Mouse (Mus musculus): Measurements from ENCODE around the gene Aym1. TPM values are rescaled to one million over a fixed set of nuclear protein-coding genes. Genes with fewer than 3 reads are reported as not detected.
"Not testable (repeated sequence)": the region's sequence is repeated elsewhere in the genome, so short reads cannot be mapped to it uniquely, and the experiment has no call there.

Aym1 gene
- total RNA-seq (2017): not detected in 2 replicates

GRCm38 (mm10) chr5:113357186-113357585, at the start of gene Aym1:
TSS of gene Aym1 (plus strand) at chr5:113357294.
- ATAC-seq (replicated peaks in 1 of 2; ENCODE audit: insufficient read depth in 1 of 2, low FRiP score in 2 of 2, low TSS enrichment in 1 of 2, low read depth in 1 of 2, poor library complexity in 2 of 2, severe bottlenecking in 2 of 2): no peak

GRCm38 (mm10) chr5:113309491-113310376, 47.4 kb upstream of the Aym1 start:
- ATAC-seq (replicated peaks in 1 of 2; ENCODE audit: insufficient read depth in 1 of 2, low FRiP score in 2 of 2, low TSS enrichment in 1 of 2, low read depth in 1 of 2, poor library complexity in 2 of 2, severe bottlenecking in 2 of 2): no peak

GRCm38 (mm10) chr5:113310377-113311003, 46.6 kb upstream of the Aym1 start, which contains the start of gene Sgsm1:
TSS of gene Sgsm1 (minus strand) at chr5:113310786.
- peak; percentile 76 to 81 for ATAC-seq (replicated peaks in 1 of 2; ENCODE audit: insufficient read depth in 1 of 2, low FRiP score in 2 of 2, low TSS enrichment in 1 of 2, low read depth in 1 of 2, poor library complexity in 2 of 2, severe bottlenecking in 2 of 2)

- peak; percentile 69 to 77 for ATAC-seq (replicated peaks in 1 of 2; ENCODE audit: insufficient read depth in 1 of 2, low FRiP score in 2 of 2, low TSS enrichment in 1 of 2, low read depth in 1 of 2, poor library complexity in 2 of 2, severe bottlenecking in 2 of 2)
Observed at GRCm38 (mm10) chr5:113313998-113314397, 43.1 kb upstream of the Aym1 start.

GRCm38 (mm10) chr5:113323784-113324638, 33.1 kb upstream of the Aym1 start:
- peak; percentile 45 to 63; a peak in 2 of 4 replicates for ATAC-seq (replicated peaks in 1 of 2; ENCODE audit: insufficient read depth in 1 of 2, low FRiP score in 2 of 2, low TSS enrichment in 1 of 2, low read depth in 1 of 2, poor library complexity in 2 of 2, severe bottlenecking in 2 of 2)

- ATAC-seq (replicated peaks in 1 of 2; ENCODE audit: insufficient read depth in 1 of 2, low FRiP score in 2 of 2, low TSS enrichment in 1 of 2, low read depth in 1 of 2, poor library complexity in 2 of 2, severe bottlenecking in 2 of 2): no peak
Observed at GRCm38 (mm10) chr5:113329463-113329862, 27.6 kb upstream of the Aym1 start.

- no peak for ATAC-seq (replicated peaks in 1 of 2; ENCODE audit: insufficient read depth in 1 of 2, low FRiP score in 2 of 2, low TSS enrichment in 1 of 2, low read depth in 1 of 2, poor library complexity in 2 of 2, severe bottlenecking in 2 of 2)
Observed at GRCm38 (mm10) chr5:113330202-113330601, 26.9 kb upstream of the Aym1 start.

- ATAC-seq (replicated peaks in 1 of 2; ENCODE audit: insufficient read depth in 1 of 2, low FRiP score in 2 of 2, low TSS enrichment in 1 of 2, low read depth in 1 of 2, poor library complexity in 2 of 2, severe bottlenecking in 2 of 2): no peak
Observed at GRCm38 (mm10) chr5:113332239-113332638, 24.9 kb upstream of the Aym1 start.

- no peak for ATAC-seq (replicated peaks in 1 of 2; ENCODE audit: insufficient read depth in 1 of 2, low FRiP score in 2 of 2, low TSS enrichment in 1 of 2, low read depth in 1 of 2, poor library complexity in 2 of 2, severe bottlenecking in 2 of 2)
Observed at GRCm38 (mm10) chr5:113332899-113333298, 24.2 kb upstream of the Aym1 start.

GRCm38 (mm10) chr5:113334621-113335530, 22.2 kb upstream of the Aym1 start:
- ATAC-seq (replicated peaks in 1 of 2; ENCODE audit: insufficient read depth in 1 of 2, low FRiP score in 2 of 2, low TSS enrichment in 1 of 2, low read depth in 1 of 2, poor library complexity in 2 of 2, severe bottlenecking in 2 of 2): no peak

GRCm38 (mm10) chr5:113335732-113336131, 21.4 kb upstream of the Aym1 start:
- ATAC-seq (replicated peaks in 1 of 2; ENCODE audit: insufficient read depth in 1 of 2, low FRiP score in 2 of 2, low TSS enrichment in 1 of 2, low read depth in 1 of 2, poor library complexity in 2 of 2, severe bottlenecking in 2 of 2): peak; percentile 22 to 42; a peak in 2 of 4 replicates

- no peak for ATAC-seq (replicated peaks in 1 of 2; ENCODE audit: insufficient read depth in 1 of 2, low FRiP score in 2 of 2, low TSS enrichment in 1 of 2, low read depth in 1 of 2, poor library complexity in 2 of 2, severe bottlenecking in 2 of 2)
Observed at GRCm38 (mm10) chr5:113336281-113336680, 20.8 kb upstream of the Aym1 start.

- no peak for ATAC-seq (replicated peaks in 1 of 2; ENCODE audit: insufficient read depth in 1 of 2, low FRiP score in 2 of 2, low TSS enrichment in 1 of 2, low read depth in 1 of 2, poor library complexity in 2 of 2, severe bottlenecking in 2 of 2)
Observed at GRCm38 (mm10) chr5:113344635-113345386, 12.3 kb upstream of the Aym1 start.

GRCm38 (mm10) chr5:113345781-113346180, 11.3 kb upstream of the Aym1 start:
- ATAC-seq (replicated peaks in 1 of 2; ENCODE audit: insufficient read depth in 1 of 2, low FRiP score in 2 of 2, low TSS enrichment in 1 of 2, low read depth in 1 of 2, poor library complexity in 2 of 2, severe bottlenecking in 2 of 2): no peak

- not testable (repeated sequence) for ATAC-seq (replicated peaks in 1 of 2; ENCODE audit: insufficient read depth in 1 of 2, low FRiP score in 2 of 2, low TSS enrichment in 1 of 2, low read depth in 1 of 2, poor library complexity in 2 of 2, severe bottlenecking in 2 of 2)
Observed at GRCm38 (mm10) chr5:113346651-113347050, 10.4 kb upstream of the Aym1 start.

- no peak for ATAC-seq (replicated peaks in 1 of 2; ENCODE audit: insufficient read depth in 1 of 2, low FRiP score in 2 of 2, low TSS enrichment in 1 of 2, low read depth in 1 of 2, poor library complexity in 2 of 2, severe bottlenecking in 2 of 2)
Observed at GRCm38 (mm10) chr5:113347593-113347992, 9.5 kb upstream of the Aym1 start.
